Mouse (Mus musculus): ENCODE data around the gene Tmem165. TPM values are rescaled to one million over a fixed set of nuclear protein-coding genes. Genes with fewer than 3 reads are reported as not detected.

Tmem165 gene
- 114 and 191 TPM in 2 replicates for polyA plus RNA-seq (2012; rRNA removed)

DNA sequence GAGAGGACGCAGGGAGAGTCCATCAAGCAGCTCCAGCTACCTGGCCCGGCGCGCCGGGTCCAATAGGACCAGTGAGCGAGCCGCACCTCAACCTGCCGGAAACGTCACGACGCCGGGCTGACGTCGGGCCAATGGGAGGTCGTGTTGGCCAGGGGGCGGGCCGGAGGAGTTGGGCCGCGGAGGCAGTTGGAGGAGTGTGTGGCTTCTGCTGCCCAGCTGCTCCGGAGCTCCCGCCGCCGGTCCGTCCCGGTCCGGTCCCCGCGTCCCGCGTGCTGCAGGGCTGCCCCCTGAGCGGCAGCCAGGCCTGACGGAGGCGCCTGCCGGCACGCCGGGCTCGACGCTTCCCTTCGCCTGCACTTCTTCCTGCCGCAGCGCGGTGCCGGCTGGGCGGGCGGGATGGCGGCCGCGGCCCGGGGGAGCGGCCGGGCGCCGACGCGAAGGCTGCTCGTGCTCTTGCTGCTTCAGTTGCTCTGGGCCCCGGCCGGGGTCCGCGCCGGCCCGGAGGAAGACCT is at the start of gene Tmem165:
Gene Tmem165 (plus strand): TSS at position 131 of the 512 bp plus-strand sequence.

GRCm38 (mm10) chr5:76139808-76140729 is 43.6 kb upstream of the Tmem165 start, which contains the start of gene Srd5a3:
TSS of gene Srd5a3 (plus strand) at chr5:76140271.

Other genes starting within 250 kb of the Tmem165 start
- gene Kdr, start 205.4 kb upstream of the Tmem165 start, polyA plus RNA-seq (2012; rRNA removed) = 13.1 and 13.4 TPM in 2 replicates
- 110 and 409 TPM in 2 replicates for gene Srd5a3, start 43.6 kb upstream of the Tmem165 start, polyA plus RNA-seq (2012; rRNA removed)
- 13.3 and 21.2 TPM in 2 replicates for gene Clock, start 120.9 kb downstream of the Tmem165 start, polyA plus RNA-seq (2012; rRNA removed)
- not detected in 2 replicates for gene Pdcl2, start 147.3 kb downstream of the Tmem165 start, polyA plus RNA-seq (2012; rRNA removed)
- gene Nmu, start 179.9 kb downstream of the Tmem165 start, polyA plus RNA-seq (2012; rRNA removed) = 0.27 and 0.55 TPM in 2 replicates